Mouse (Mus musculus) ES-E14 (cell line): ENCODE measurements around the gene Kiss1r. TPM values are rescaled to one million over a fixed set of nuclear protein-coding genes. Genes with fewer than 3 reads are reported as not detected.
"Not testable (repeated sequence)": the region's sequence is repeated elsewhere in the genome, so short reads cannot be mapped to it uniquely, and the experiment has no call there.

Experiments
- DNase-seq: peaks from one replicate; pipeline ENCODE4 v3.0.0-alpha.2; 2013; ENCODE audit warnings: low read depth, low spot score
- H3K27ac ChIP-seq: 2 replicates; pipeline ENCODE4 v1.5.1; 2012; ENCODE audit warnings: low read depth, mild to moderate bottlenecking, low read length, moderate library complexity, mixed read lengths; ENCODE audit not compliant: poor library complexity, insufficient read depth, severe bottlenecking
- H3K36me3 ChIP-seq: 2 replicates; pipeline ENCODE4 v1.6.1; 2012; ENCODE audit warnings: mild to moderate bottlenecking, low read length, moderate library complexity, mixed read lengths; ENCODE audit not compliant: control insufficient read depth, poor library complexity, insufficient read depth, severe bottlenecking
- H3K4me1 ChIP-seq, 2 experiments: fragments of 150-350 bp in 1 of 2; sonication (generic) in 1 of 2; 2 replicates each; pipeline ENCODE4 v1.6.1; 2012; ENCODE audit warnings: low read length in 2 of 2, mild to moderate bottlenecking in 1 of 2, mixed read lengths in 1 of 2; ENCODE audit not compliant: control insufficient read depth in 2 of 2, insufficient read depth in 2 of 2, poor library complexity in 1 of 2
- H3K4me3 ChIP-seq, 2 experiments: fragments of 150-350 bp in 1 of 2; sonication (generic) in 1 of 2; 2 replicates each; pipeline ENCODE4 v1.5.1; 2012; ENCODE audit warnings: low read length in 2 of 2, low read depth in 1 of 2, mild to moderate bottlenecking in 1 of 2, mixed read lengths in 1 of 2; ENCODE audit not compliant: insufficient read depth in 1 of 2, poor library complexity in 1 of 2, severe bottlenecking in 1 of 2
- H3K9ac ChIP-seq: 2 replicates; pipeline ENCODE4 v1.6.1; 2012; ENCODE audit warnings: low read depth, mild to moderate bottlenecking, low read length, mixed read lengths; ENCODE audit not compliant: poor library complexity, insufficient read depth, severe bottlenecking
- H3K9me3 ChIP-seq: fragments of 150-350 bp; sonication (generic); 2 replicates; pipeline ENCODE4 v1.6.1; 2012; ENCODE audit warnings: low read depth, mild to moderate bottlenecking, low read length; ENCODE audit not compliant: control insufficient read depth, insufficient read depth
- CHD2 ChIP-seq: IDR thresholded peaks from 2 replicates; pipeline ENCODE4 v1.6.1; 2014; ENCODE audit warnings: mild to moderate bottlenecking, low read depth, low read length, inconsistent platforms
- HCFC1 ChIP-seq: IDR thresholded peaks from 2 replicates; pipeline ENCODE4 v1.6.1; 2012; ENCODE audit warnings: low read length, inconsistent platforms, borderline replicate concordance; ENCODE audit not compliant: insufficient read depth
- MAFK ChIP-seq: IDR thresholded peaks from 2 replicates; pipeline ENCODE4 v1.6.1; 2014; ENCODE audit warnings: mild to moderate bottlenecking, low read depth, low read length, inconsistent platforms; ENCODE audit not compliant: insufficient read depth
- ZC3H11A ChIP-seq: IDR thresholded peaks from 2 replicates; pipeline ENCODE4 v1.6.1; 2012; ENCODE audit warnings: low read depth, mild to moderate bottlenecking, inconsistent platforms, low read length, borderline replicate concordance
- ZNF384 ChIP-seq: IDR thresholded peaks from 2 replicates; pipeline ENCODE4 v1.6.1; 2012; ENCODE audit warnings: low read depth, low read length, inconsistent platforms
- in situ Hi-C, 2 experiments: fragments of 600-800 bp; cut with MboI; formaldehyde crosslinking; loops; one replicate each; pipeline ENCODE4 v1.15.1; 2025; ENCODE audit warnings: low sequenced_read_pairs in 2 of 2, inconsistent platforms in 1 of 2; ENCODE audit not compliant: unreplicated experiment in 2 of 2
- total RNA-seq: library from RNA; depleted of rRNA; stranded (reverse); fragments of 300-350 nt; gene quantifications from 2 replicates; pipeline ENCODE4 v1.2.3, GENCODE M21; 2012

The Kiss1r gene
- total RNA-seq, 1 experiment, result 0.85 TPM

- Histone ChIP-seq H3K9me3 (no peaks in the 10 kb centered on the region), H3K4me3 (no peak overlapping the region), H3K27ac (no peak overlapping the region), H3K9ac (no peak overlapping the region), H3K36me3 (no peaks in the 10 kb centered on the region), H3K4me1 (peaks cover 0 to 19% of the 10 kb centered on the region in 2 experiments; a peak in 1 of 4 replicates)
- in situ Hi-C loops, result no loop called here
- TF ChIP-seq ZC3H11A, result no peak
- TF ChIP-seq MAFK, result no peak
- no peak for TF ChIP-seq ZNF384
- no peak for TF ChIP-seq CHD2
- no peak for TF ChIP-seq HCFC1
- DNase-seq, result no peak
Observed at GRCm38 (mm10) chr10:79880721-79881120, 36.0 kb upstream of the Kiss1r start.

DNA sequence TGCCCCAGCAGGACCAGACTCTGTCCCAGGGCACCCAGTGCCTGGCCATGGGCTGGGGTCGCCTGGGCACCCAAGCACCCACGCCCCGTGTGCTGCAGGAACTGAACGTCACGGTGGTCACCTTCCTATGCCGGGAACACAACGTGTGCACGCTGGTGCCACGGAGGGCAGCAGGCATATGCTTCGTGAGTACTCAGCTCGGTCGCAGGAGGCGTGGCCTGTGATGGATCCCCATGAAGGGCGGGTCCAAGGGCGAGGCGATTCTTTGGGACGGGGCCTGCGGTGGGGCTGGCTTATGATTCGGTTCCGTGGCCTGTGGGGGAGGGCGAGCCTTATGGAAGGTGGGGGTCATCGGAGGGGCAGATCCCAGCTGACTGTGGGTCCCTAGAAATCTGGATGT is 34.8 kb upstream of the Kiss1r start:
- Histone ChIP-seq H3K36me3 (no peaks in the 10 kb centered on the region), H3K4me1 (peaks cover 0 to 19% of the 10 kb centered on the region in 2 experiments; a peak in 1 of 4 replicates), H3K27ac (no peak overlapping the region), H3K4me3 (peak overlapping the region in 1 of 2 experiments; percentile 47; a peak in 1 of 4 replicates), H3K9me3 (no peaks in the 10 kb centered on the region), H3K9ac (0 out of 2 replicates have a peak overlapping the region, but pooled peaks have one; percentile 28)
- in situ Hi-C loops, result no loop called here
- TF ChIP-seq ZNF384, result no peak
- no peak for TF ChIP-seq HCFC1
- no peak for TF ChIP-seq MAFK
- TF ChIP-seq CHD2, result no peak
- TF ChIP-seq ZC3H11A, result no peak
- DNase-seq, result no peak

DNA sequence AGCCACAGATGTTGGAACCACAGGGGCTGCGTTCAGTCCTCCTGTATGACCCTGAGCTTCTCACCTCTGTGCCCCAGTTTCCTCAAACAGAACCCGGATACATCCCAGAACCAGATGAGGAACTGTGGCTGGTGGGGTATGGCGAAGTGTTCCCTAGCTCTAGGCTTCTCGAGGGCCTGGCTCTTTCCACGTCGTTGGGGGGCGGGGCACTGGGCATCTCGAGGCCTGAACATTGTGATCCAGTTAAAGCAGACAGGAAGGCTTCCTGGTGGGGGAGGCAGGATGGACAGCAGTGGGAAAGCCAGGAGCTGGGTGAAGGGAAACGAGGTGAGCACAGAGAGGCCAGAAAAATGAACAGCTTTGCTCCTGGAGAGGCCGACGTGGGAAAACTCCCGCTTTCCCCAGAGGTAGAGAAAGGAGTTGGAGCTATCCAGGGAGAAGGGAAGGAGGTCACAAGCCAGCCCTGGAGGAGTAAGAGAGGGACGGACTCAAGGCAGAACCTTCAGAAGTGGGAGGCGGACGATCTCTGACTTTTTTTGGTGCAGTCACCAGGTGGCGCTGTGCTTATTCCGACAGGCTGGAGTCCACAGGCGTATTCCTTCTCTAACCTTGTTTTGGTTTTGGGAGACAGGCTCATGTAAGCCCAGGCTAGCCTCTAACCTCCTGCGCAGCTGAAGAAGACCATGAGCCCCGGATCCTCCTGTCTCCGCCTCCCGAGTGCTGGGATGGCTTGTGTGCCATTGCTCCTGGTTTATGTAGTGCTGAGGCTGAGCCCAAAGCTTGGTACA is 33.3 kb upstream of the Kiss1r start:
- H3K4me3 ChIP-seq, result no peak overlapping the region
- no peak overlapping the region for H3K27ac ChIP-seq
- no peaks in the 10 kb centered on the region for H3K36me3 ChIP-seq
- no peak overlapping the region for H3K9ac ChIP-seq
- TF ChIP-seq ZNF384 (no peak), HCFC1 (0 out of 2 replicates have a peak, but pooled peaks have one; percentile 40), ZC3H11A (0 out of 2 replicates have a peak, but pooled peaks have one; percentile 20)
- no peaks in the 10 kb centered on the region for H3K9me3 ChIP-seq
- peak; percentile 89 for DNase-seq
- in situ Hi-C loops, result no loop called here
- H3K4me1 ChIP-seq, result peaks cover 0 to 19% of the 10 kb centered on the region in 2 experiments; a peak in 1 of 4 replicates

- in situ Hi-C loops, result no loop called here
- Histone ChIP-seq H3K4me1 (peaks cover 0 to 19% of the 10 kb centered on the region in 2 experiments; a peak in 1 of 4 replicates), H3K9ac (no peak overlapping the region), H3K4me3 (no peak overlapping the region), H3K27ac (no peak overlapping the region), H3K36me3 (no peaks in the 10 kb centered on the region), H3K9me3 (no peaks in the 10 kb centered on the region)
- DNase-seq, result no peak
- TF ChIP-seq CHD2, result no peak
- TF ChIP-seq ZNF384, result no peak
- TF ChIP-seq HCFC1, result no peak
- no peak for TF ChIP-seq MAFK
- no peak for TF ChIP-seq ZC3H11A
Observed at GRCm38 (mm10) chr10:79884446-79884845, 32.3 kb upstream of the Kiss1r start.

GRCm38 (mm10) chr10:79884938-79885337 is 31.8 kb upstream of the Kiss1r start:
- H3K36me3 ChIP-seq, H3K27ac ChIP-seq, DNase-seq, in situ Hi-C loops, H3K9me3 ChIP-seq, H3K4me3 ChIP-seq, H3K9ac ChIP-seq: not testable (repeated sequence)
- peaks cover 0 to 19% of the 10 kb centered on the region in 2 experiments; a peak in 1 of 4 replicates for H3K4me1 ChIP-seq
